Mouse (Mus musculus) olfactory bulb, adult 2 months (tissue): Measurements from ENCODE around the gene Zfp638.

Experiments used
- CTCF ChIP-seq: fragments of 200-500 bp; IDR thresholded peaks from 2 replicates; pipeline ENCODE4 v1.5.1; 2012; ENCODE audit warnings: low read depth, mild to moderate bottlenecking, low read length, moderate library complexity; ENCODE audit not compliant: insufficient read depth
- POLR2A ChIP-seq: fragments of 200-500 bp; IDR thresholded peaks from 2 replicates; pipeline ENCODE4 v1.6.1; 2012; ENCODE audit warnings: mild to moderate bottlenecking, low read depth, low read length, moderate library complexity; ENCODE audit not compliant: insufficient read depth

- TF ChIP-seq POLR2A: no peak
- no peak for TF ChIP-seq CTCF
Measured at GRCm38 (mm10) chr6:83886789-83887188, 19.9 kb downstream of the Zfp638 start.
